Mouse (Mus musculus) ES-Bruce4 (cell line): ENCODE measurements around the gene Stk17b.

Source experiments
- CTCF ChIP-seq: IDR thresholded peaks from one replicate; pipeline ENCODE4 v1.8.1; 2011; ENCODE audit warnings: low read depth, low read length
- EP300 ChIP-seq: IDR thresholded peaks from 2 replicates; pipeline ENCODE4 v1.6.1; 2011; ENCODE audit warnings: low read depth, low read length; ENCODE audit not compliant: insufficient read depth

- no peak for TF ChIP-seq EP300
- TF ChIP-seq CTCF = no peak
These were observed 2.1 kb downstream of the Stk17b start for GRCm38 (mm10) chr1:53782956-53783355.
